Mouse (Mus musculus): ENCODE results near the gene Fbln1. TPM values are rescaled to one million over a fixed set of nuclear protein-coding genes. Genes with fewer than 3 reads are reported as not detected.

The Fbln1 gene
- polyA plus RNA-seq, 1 experiment from 2014 or later: 267 TPM

DNA sequence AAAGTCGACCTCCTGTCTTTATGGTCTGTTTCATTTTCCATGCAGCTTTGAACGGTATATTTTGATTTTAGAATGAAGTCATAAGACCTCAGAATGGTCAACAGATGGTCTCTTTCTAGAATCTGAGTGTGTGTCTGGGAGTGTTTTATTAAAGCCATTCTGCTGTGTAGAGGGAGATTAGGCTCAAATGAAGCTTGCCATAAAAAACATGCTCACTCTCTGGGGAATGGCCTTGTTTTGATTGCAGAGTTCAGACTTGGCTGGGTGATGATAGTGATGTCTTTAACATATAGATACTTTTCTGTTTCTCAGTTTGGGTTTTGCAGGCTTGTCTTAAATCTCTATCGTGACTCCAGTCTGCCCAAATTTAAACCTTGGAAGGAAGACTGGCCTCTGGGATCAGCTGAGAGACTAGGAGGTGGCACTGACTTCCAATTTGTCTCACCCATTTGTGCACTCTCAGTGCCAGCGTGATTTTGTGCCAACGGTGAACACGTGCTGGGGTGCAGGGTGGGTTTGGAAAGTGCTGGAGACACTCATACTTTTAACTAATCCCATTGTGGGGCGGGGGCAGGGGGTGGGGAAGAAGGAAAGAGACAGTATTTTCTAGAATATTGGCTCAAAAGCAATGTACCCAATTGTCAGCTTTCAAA lies 26.1 kb upstream of the Fbln1 start:
- no peaks in the 10 kb centered on the region for H3K27me3 ChIP-seq
- peak; percentile 74; the same call in 1 of the 2 replicates for ATAC-seq (ENCODE audit: insufficient number of reproducible peaks, low FRiP score, low TSS enrichment, low read depth)
- no peak overlapping the region for H3K4me3 ChIP-seq
- no peaks in the 10 kb centered on the region for H3K9me3 ChIP-seq
- no peak overlapping the region for H3K9ac ChIP-seq
- 38% methylated on average over 7 of the region's 7 CpGs for WGBS
- peaks cover 32% of the 10 kb centered on the region for H3K4me1 ChIP-seq
- peak overlapping the region; percentile 83 for H3K27ac ChIP-seq
- H3K4me2 ChIP-seq: no peak overlapping the region
- H3K36me3 ChIP-seq: no peaks in the 10 kb centered on the region

DNA sequence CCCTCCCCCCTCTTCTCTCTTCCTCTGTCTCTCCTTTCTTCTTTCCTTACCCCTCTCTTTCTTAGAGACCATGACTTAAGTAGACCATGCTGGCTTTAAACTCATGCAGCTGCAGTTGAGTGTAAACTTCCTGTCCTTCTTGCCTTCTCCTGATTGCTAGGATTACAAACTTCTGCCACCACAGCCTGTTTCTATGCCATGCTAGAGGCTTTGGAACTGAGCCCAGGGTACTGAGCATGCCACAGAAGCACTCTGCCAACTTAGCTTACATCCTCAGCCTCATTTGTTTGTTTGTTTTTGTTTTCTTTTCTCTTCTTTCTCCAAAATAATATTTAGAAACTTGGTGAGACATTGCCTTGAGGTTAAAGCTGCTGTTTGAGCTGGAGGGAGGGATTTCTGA lies 25.4 kb upstream of the Fbln1 start:
- no peaks in the 10 kb centered on the region for H3K36me3 ChIP-seq
- no peaks in the 10 kb centered on the region for H3K27me3 ChIP-seq
- no peak for ATAC-seq (ENCODE audit: insufficient number of reproducible peaks, low FRiP score, low TSS enrichment, low read depth)
- no peak overlapping the region for H3K4me3 ChIP-seq
- peaks cover 32% of the 10 kb centered on the region for H3K4me1 ChIP-seq
- H3K4me2 ChIP-seq: no peak overlapping the region
- H3K9me3 ChIP-seq: no peaks in the 10 kb centered on the region
- peak overlapping the region; percentile 83 for H3K27ac ChIP-seq
- H3K9ac ChIP-seq: no peak overlapping the region

DNA sequence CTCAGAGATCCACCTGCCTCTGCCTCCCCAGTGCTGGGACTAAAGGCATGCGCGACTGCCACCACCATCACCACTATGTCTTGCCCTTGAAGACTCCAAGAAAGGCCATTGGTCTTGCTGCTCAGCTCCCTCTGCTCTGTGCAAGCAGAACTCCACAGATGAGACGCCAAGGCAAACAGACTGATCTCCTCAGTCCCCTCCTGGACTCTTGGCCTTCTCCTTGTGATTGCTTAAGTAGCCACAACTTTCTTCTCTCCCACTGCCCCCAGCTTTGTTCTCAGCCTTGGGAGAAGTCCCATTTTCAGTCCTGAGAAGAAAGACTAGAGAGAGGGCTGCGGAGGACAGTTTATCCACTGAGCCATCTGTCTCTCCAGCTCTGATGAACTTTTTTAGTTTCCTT lies 23.7 kb upstream of the Fbln1 start:
- no peak overlapping the region for H3K4me2 ChIP-seq
- 97% methylated on average over 4 of the region's 4 CpGs for WGBS
- no peak for ATAC-seq (ENCODE audit: insufficient number of reproducible peaks, low FRiP score, low TSS enrichment, low read depth)
- no peak overlapping the region for H3K4me3 ChIP-seq
- H3K9ac ChIP-seq: no peak overlapping the region
- H3K27ac ChIP-seq: no peak overlapping the region
- no peaks in the 10 kb centered on the region for H3K36me3 ChIP-seq
- H3K9me3 ChIP-seq: no peaks in the 10 kb centered on the region
- no peaks in the 10 kb centered on the region for H3K27me3 ChIP-seq
- peaks cover 36% of the 10 kb centered on the region for H3K4me1 ChIP-seq

DNA sequence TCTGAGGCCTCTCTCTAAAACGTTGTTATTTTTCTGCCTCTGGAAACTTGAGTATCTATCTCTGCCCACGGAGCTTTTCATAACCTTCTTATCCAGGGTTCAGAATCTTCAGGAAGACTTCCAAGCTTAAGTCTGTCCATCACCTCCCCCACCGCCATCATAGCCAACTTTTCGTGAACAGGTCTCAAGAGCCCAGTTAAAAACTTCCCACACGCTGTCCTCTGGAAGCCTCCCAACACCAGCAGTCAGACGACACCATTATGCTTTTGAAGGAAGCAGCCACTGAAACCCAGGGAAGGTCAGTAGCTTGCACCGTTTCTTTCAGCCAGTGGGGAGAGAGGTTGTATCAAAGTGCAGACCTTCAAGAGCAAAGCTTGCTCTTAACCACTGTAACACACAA lies 18.8 kb upstream of the Fbln1 start:
- WGBS: 41% methylated on average over 7 of the region's 7 CpGs
- H3K36me3 ChIP-seq: no peaks in the 10 kb centered on the region
- H3K9me3 ChIP-seq: no peaks in the 10 kb centered on the region
- H3K4me2 ChIP-seq: no peak overlapping the region
- no peak for ATAC-seq (ENCODE audit: insufficient number of reproducible peaks, low FRiP score, low TSS enrichment, low read depth)
- H3K4me1 ChIP-seq: peaks cover 28% of the 10 kb centered on the region
- no peak overlapping the region for H3K4me3 ChIP-seq
- H3K27ac ChIP-seq: no peak overlapping the region
- H3K9ac ChIP-seq: no peak overlapping the region
- no peaks in the 10 kb centered on the region for H3K27me3 ChIP-seq

DNA sequence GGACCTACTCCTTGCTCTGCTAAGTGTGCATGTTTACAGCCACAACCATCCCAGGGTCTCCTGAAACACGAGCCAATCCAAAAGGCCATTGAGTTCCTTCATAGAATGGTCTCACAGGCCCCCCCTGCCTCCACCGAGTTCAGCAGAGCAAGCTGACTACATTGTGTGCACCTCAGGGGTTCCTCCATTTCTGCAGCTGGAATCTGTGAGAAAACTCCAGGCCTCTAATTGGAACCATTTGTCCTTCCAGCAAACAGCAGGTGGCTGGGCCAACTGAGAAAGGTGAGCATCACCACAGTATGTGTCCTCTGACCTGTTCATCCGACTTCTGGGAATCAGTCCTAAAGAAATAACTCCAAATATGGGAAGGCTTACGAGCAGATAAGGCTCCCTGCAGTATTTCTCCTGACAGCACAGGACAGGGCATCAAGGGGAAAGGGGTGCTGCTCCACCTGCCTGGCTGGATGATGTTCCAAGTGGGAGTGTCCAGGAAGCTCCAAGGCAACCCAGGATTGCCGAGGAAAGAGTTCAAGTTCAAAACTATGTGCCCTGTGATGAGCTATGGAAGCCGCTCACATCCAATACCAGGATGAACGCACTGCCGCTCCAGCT lies 17.5 kb upstream of the Fbln1 start:
- no peak for ATAC-seq (ENCODE audit: insufficient number of reproducible peaks, low FRiP score, low TSS enrichment, low read depth)
- H3K36me3 ChIP-seq: no peaks in the 10 kb centered on the region
- WGBS: 30% methylated on average over 8 of the region's 8 CpGs
- H3K27me3 ChIP-seq: no peaks in the 10 kb centered on the region
- no peak overlapping the region for H3K9ac ChIP-seq
- peaks cover 28% of the 10 kb centered on the region for H3K4me1 ChIP-seq
- no peak overlapping the region for H3K4me3 ChIP-seq
- H3K9me3 ChIP-seq: no peaks in the 10 kb centered on the region
- no peak overlapping the region for H3K27ac ChIP-seq
- H3K4me2 ChIP-seq: no peak overlapping the region

DNA sequence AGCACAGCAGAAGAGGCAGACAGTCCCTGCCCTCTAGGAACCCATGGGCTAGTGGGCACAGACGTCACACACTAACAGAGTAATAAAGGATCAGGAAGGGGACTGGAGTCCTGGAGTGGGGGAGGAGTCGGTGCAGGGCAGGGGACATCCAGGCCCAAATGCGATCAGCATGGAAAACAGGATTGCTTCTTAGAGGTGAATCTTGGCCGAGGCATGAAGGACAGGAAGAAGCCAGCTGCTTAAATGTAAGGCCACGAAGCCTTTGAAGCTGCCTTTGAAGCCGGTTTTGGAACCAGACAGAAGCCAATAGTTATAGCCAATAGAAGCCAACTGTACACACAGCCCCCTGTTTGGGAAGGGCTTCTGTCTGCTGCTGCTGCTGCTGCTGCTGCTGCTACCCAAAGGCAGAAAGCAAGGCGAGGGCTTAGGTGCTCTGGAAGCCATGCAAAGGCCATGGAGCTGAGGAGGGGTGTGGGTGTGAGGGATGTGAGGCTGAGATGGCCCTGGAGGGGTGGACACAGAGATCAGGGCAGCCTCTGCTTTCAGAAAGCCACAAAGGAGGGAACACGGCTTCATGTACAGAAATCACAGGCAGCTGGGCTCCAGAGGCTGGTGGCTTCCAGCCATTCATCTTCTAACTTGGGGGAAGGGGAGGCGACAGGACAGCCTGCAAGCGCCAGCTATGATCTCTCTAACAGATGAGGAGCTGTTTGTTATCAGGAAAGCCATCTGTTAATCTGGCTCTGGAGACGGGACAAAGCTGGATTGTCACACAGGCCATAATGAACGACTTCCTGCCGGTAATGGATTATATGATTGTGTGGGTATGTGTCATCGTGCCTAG lies 5.1 kb upstream of the Fbln1 start:
- Histone ChIP-seq H3K4me2 (no peak overlapping the region), H3K27me3 (no peaks in the 10 kb centered on the region), H3K27ac (peak overlapping the region; percentile 73), H3K9ac (no peak overlapping the region), H3K36me3 (no peaks in the 10 kb centered on the region), H3K9me3 (no peaks in the 10 kb centered on the region), H3K4me3 (no peak overlapping the region), H3K4me1 (peaks cover 35% of the 10 kb centered on the region)
- ATAC-seq (ENCODE audit: insufficient number of reproducible peaks, low FRiP score, low TSS enrichment, low read depth): no peak
- WGBS: 22% methylated on average over 14 of the region's 14 CpGs

DNA sequence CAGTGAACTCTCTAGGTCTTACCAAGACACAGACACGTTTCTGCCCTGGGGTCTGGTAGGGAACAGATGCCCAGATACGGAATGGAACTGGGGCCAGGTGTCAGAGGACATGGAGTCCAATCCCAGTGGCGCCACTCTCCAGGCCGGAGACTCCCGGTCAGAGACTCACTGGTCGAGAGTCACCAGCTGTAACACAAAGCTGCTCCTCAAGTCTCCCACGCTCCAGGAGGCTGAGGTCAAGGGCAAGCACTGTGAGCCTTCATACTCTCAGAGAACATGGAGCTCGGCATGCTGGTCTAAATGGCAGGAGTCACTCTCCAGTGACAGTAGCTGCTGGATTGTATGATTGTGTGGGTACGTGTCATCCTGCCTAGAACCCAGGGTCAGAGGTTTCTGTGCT lies 3.5 kb upstream of the Fbln1 start:
- H3K4me1 ChIP-seq: peaks cover 49% of the 10 kb centered on the region
- no peak overlapping the region for H3K9ac ChIP-seq
- H3K4me2 ChIP-seq: no peak overlapping the region
- no peaks in the 10 kb centered on the region for H3K36me3 ChIP-seq
- no peak overlapping the region for H3K27ac ChIP-seq
- no peaks in the 10 kb centered on the region for H3K27me3 ChIP-seq
- no peak overlapping the region for H3K4me3 ChIP-seq
- WGBS: 74% methylated on average over 9 of the region's 9 CpGs
- ATAC-seq (ENCODE audit: insufficient number of reproducible peaks, low FRiP score, low TSS enrichment, low read depth): no peak
- H3K9me3 ChIP-seq: no peaks in the 10 kb centered on the region

DNA sequence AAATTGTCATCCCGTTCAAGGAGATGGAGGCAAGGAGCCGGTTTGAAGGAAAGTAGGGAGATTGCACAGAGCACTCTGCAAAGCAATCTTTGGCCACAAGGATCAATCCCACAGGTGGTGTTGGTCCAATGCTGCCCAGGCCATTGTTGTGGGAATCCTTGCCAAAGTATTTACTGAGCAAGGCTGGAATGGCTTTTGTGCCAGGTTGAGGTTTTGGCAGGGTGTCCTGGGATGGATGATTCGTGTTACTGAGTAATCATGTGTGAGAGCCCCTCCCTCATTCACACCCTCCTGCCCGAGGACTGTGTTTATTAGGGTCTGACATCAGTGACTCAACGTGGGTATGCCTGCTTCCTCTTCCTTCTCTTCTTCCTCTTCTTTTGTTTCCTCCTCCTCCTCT lies 3.0 kb upstream of the Fbln1 start:
- H3K4me1 ChIP-seq: peaks cover 54% of the 10 kb centered on the region
- no peak overlapping the region for H3K4me3 ChIP-seq
- H3K9me3 ChIP-seq: no peaks in the 10 kb centered on the region
- H3K4me2 ChIP-seq: no peak overlapping the region
- H3K9ac ChIP-seq: no peak overlapping the region
- no peak overlapping the region for H3K27ac ChIP-seq
- 44% methylated on average over 5 of the region's 5 CpGs for WGBS
- H3K36me3 ChIP-seq: no peaks in the 10 kb centered on the region
- no peaks in the 10 kb centered on the region for H3K27me3 ChIP-seq
- ATAC-seq (ENCODE audit: insufficient number of reproducible peaks, low FRiP score, low TSS enrichment, low read depth): no peak

DNA sequence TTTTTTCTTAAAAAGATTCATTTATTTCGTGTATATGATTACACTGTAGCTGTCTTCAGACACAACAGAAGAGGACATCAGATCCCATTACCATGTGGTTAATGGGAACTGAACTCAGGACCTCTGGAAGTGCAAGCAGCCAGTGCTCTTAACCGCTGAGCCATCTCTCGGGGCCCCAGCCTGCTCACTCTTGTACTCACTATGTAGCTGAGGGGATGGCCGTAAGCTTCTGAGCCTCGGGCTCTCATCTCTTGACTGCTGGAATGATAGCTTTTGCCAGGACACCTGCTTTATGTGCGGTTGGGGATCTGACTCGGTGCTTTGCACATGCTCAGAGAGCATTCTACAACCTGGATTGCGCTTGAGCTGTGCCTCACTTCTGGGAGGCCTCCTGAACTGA lies 1.4 kb upstream of the Fbln1 start:
- no peaks in the 10 kb centered on the region for H3K36me3 ChIP-seq
- ATAC-seq (ENCODE audit: insufficient number of reproducible peaks, low FRiP score, low TSS enrichment, low read depth): no peak
- WGBS: 40% methylated on average over 8 of the region's 8 CpGs
- no peak overlapping the region for H3K4me2 ChIP-seq
- peaks cover 61% of the 10 kb centered on the region for H3K4me1 ChIP-seq
- no peaks in the 10 kb centered on the region for H3K27me3 ChIP-seq
- no peak overlapping the region for H3K4me3 ChIP-seq
- no peaks in the 10 kb centered on the region for H3K9me3 ChIP-seq
- no peak overlapping the region for H3K27ac ChIP-seq
- H3K9ac ChIP-seq: no peak overlapping the region

DNA sequence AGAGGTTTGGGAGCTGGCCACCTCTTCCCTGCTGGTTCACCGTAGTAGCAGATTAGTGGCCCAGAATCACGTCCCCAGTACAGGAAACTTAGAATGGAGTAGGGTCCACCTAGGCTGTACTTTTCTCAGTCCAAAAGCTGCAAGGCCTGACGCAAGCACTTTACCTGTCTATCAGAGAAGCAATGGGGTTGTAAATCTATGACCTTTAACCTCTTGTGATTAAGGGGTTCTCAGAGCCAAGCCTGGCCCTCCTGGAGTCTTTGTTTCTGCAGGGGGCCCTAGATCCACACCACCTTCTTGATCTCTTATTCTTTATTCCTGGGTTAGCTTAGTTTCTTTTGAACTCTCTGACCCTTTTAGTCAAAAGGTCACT lies 940 bp downstream of the Fbln1 start:
- no peak for ATAC-seq (ENCODE audit: insufficient number of reproducible peaks, low FRiP score, low TSS enrichment, low read depth)
- Histone ChIP-seq H3K36me3 (no peaks in the 10 kb centered on the region; the same call in 1 of the 2 replicates), H3K9me3 (no peaks in the 10 kb centered on the region), H3K27ac (peak overlapping the region; percentile 85), H3K4me3 (peak overlapping the region; percentile 76), H3K9ac (peak overlapping the region; percentile 71), H3K4me1 (peaks cover 67% of the 10 kb centered on the region), H3K4me2 (peak overlapping the region; percentile 93), H3K27me3 (no peaks in the 10 kb centered on the region)
- WGBS: 8% methylated on average over 3 of the region's 3 CpGs

DNA sequence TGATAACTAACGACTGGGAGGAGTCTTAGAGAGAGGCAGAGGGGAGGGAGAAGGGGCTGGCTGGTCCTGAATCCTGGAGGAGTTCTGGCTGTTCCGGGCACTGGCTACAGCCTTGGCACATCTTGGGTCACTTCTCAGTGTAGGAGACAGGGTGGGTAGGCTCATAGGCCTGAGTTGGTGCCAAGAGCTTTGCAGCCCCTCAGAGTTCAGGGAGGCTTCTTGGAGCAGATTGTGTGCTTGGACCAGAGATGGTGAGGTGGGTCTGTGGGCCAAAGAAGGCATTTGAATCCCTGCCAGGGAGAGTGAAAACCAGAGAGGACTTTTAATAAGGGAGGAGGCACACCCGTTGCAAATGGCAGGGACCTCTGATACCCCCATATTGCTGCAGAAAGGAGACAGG lies 1.3 kb downstream of the Fbln1 start:
- Histone ChIP-seq H3K4me1 (peaks cover 67% of the 10 kb centered on the region), H3K36me3 (peaks cover 4% of the 10 kb centered on the region; the same call in 1 of the 2 replicates), H3K27me3 (no peaks in the 10 kb centered on the region), H3K9me3 (no peaks in the 10 kb centered on the region), H3K9ac (peak overlapping the region; percentile 71; the same call in 1 of the 2 replicates), H3K4me3 (peak overlapping the region; percentile 76), H3K4me2 (peak overlapping the region; percentile 93), H3K27ac (peak overlapping the region; percentile 85)
- no peak for ATAC-seq (ENCODE audit: insufficient number of reproducible peaks, low FRiP score, low TSS enrichment, low read depth)
- WGBS: 5% methylated on average over 3 of the region's 3 CpGs

DNA sequence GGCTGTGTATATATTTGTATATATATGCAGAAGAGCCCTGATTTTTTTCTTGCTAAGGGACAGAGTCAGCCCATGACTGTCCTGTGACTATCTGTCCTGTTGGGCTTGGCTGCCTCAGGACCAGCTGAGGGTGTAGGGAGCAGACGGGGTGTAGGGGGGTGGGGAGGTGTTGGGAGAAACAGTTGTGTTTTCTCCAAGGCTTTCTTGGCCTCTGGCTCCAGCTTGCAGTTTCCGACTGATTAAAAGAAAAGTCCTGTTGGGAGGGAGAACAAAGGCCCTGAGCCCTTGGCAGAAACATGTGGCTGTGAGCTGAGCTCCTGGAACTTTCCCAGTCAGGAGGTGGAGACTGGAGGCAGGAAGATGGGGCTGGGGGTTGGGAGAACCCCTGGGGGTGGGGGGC lies 2.0 kb downstream of the Fbln1 start:
- no peak for ATAC-seq (ENCODE audit: insufficient number of reproducible peaks, low FRiP score, low TSS enrichment, low read depth)

More for the DNA sequence above, 2.0 kb downstream of the Fbln1 start:
- WGBS: 6% methylated on average over 2 of the region's 2 CpGs
- H3K27ac ChIP-seq: peak overlapping the region; percentile 85
- peak overlapping the region; percentile 93 for H3K4me2 ChIP-seq
- peaks cover 66% of the 10 kb centered on the region for H3K4me1 ChIP-seq
- H3K27me3 ChIP-seq: no peaks in the 10 kb centered on the region
- H3K9me3 ChIP-seq: no peaks in the 10 kb centered on the region
- H3K36me3 ChIP-seq: peaks cover 6% of the 10 kb centered on the region
- peak overlapping the region; percentile 76 for H3K4me3 ChIP-seq
- H3K9ac ChIP-seq: peak overlapping the region; percentile 28

Data from limb, embryonic 15.5 days (tissue).